Mouse (Mus musculus): Measurements from ENCODE around the gene March5. TPM values are rescaled to one million over a fixed set of nuclear protein-coding genes. Genes with fewer than 3 reads are reported as not detected.
A peak's percentile ranks its signal among the peaks of the same experiment; 100 is the strongest.
"Not testable (repeated sequence)": the region's sequence is repeated elsewhere in the genome, so short reads cannot be mapped to it uniquely, and the experiment has no call there.

March5 gene
- total RNA-seq, 4 experiments from 2014 or later: 78.2 to 89.8 (median 82.3) TPM

DNA sequence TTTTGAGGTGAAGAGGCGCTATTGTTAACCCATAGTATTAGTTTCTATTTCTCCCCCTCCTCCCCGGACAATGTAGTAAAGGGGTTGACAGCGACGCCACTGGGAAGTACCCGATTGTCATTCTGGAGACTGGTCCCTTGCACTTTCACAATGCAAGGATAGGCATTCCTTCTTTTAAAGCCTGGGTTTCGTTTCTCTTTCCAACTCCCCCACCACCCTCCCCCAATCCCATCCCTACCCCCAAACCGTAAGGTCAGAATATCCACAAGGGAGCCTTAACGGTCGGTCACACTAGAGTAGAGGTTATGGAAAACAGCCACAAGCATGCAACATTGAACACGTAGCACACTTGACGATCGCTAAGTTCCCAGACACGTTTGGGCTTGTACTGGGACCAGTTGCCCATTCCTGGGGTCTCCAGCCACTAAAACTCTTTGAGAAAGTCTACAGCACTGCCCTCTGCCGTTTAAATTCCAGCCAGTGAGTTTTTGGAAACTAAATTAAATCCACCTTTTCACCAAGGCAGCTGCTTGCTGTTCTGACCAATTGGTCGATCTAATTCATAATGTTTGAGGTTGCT lies 923 bp downstream of the March5 start, which contains the start of gene Cpeb3:
Gene Cpeb3, minus strand, starts transcription at position 426 of the 580 bp plus-strand sequence.
- DNase-seq (ENCODE audit: low spot score in 2 of 2): no peak

DNA sequence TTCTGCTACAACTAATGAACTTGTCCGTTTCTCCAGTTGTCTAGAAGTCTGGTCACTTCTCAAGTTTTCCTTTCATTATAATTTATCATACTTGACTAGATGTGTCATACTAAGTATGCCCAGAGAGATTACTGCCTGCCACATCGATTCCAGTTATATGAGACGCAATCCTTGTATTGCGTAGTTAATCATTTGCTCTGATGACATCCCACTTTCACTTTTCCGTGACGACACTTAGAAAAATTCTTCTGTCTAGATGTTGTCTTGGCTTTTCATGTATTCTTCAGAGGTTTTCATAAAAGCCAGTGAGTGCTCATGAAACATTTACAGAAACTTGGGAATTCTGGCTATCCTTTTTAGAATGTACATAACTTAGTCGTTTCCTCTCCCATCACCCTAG lies 1.6 kb downstream of the March5 start:
- DNase-seq (ENCODE audit: low spot score in 2 of 2): no peak

- DNase-seq (ENCODE audit: low spot score in 2 of 2): no peak
These were observed 2.3 kb downstream of the March5 start for GRCm38 (mm10) chr19:37209467-37210128.

DNA sequence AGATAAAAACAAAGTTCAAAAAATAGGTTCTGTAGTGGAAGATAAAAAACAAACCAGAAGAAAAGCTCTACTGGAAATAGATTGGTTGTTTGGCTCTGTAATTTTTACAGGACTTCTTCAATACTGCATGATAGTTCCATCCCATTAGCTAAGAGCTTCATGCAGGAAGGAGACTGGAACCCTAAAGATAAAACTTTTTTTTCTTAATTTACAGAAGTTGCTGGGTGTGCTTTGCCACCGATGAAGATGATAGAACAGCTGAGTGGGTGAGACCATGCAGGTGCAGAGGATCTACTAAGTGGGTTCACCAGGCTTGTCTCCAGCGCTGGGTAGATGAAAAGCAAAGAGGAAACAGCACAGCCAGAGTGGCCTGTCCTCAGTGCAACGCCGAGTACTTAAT lies 3.1 kb downstream of the March5 start:
- no peak for DNase-seq (ENCODE audit: low spot score in 2 of 2)

- DNase-seq (ENCODE audit: low spot score in 2 of 2): no peak
These were observed 4.1 kb downstream of the March5 start for GRCm38 (mm10) chr19:37211416-37211815.

DNA sequence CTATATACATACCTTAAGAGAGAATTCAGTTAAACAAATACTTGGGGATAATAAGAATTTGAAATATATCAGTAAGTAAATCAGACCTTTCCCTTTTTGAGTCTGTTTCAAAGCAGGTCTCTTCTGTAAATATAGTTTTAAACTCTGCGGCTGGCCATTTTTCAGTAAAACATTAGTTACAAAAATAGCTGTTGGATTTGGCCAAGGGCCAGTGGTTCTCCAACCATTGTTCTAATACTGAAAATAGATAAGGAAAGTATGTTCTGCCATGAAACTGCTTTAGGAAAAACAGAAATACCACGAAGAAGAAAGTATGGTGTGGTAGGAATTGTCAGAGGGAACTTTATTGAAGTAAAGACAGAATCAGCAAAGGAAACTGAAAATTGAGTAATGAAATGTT lies 7.4 kb downstream of the March5 start:
- no peak for DNase-seq (ENCODE audit: low spot score in 2 of 2)

- DNase-seq (ENCODE audit: low spot score in 2 of 2): no peak
These were observed 18.0 kb downstream of the March5 start for GRCm38 (mm10) chr19:37225197-37225862.

- not testable (repeated sequence) for DNase-seq (ENCODE audit: low spot score in 2 of 2)
These were observed 25.3 kb downstream of the March5 start for GRCm38 (mm10) chr19:37232598-37232997.

GRCm38 (mm10) chr19:37233561-37234539 lies 26.5 kb downstream of the March5 start:
- no peak for DNase-seq (ENCODE audit: low spot score in 2 of 2)

DNA sequence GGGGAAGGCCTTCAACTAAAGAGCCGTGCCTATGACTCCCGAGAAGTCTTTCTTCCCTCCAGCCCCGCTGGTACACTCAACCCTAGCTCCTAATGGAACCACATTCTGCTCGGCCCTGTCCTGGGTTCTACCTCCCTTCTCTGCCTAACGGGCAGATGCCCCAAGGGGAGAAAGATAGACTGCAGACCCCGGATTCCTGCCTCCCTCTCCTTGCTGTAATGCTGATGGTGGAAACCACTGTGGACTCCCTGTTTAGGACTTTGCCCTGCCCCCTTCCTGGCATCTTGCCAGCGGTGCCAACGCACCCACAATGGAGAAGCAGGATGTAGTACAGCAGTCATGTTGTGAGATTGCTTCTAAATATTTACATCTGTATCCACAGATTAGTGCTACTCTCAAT lies 28.5 kb downstream of the March5 start:
- no peak for DNase-seq (ENCODE audit: low spot score in 2 of 2)

DNA sequence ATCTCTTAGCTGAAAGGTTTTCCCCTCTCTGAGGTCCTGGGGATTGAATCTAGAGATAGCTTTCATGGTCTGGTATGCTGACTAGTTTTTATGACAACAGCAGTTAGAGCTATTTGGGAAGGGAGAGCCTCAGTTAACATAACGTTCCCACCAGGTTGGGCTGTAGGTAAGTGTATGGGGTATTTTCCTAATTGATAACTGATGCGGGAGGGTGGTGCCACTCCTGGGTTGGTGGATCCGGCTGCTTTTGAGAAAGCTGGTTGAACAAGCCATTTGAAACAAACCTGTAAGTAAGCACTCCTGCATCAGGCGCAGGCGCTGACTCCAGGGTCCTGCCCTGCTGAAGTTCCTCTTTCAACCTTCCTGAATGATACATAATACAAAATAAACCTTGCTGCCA lies 30.0 kb downstream of the March5 start:
- no peak for DNase-seq (ENCODE audit: low spot score in 2 of 2)

DNA sequence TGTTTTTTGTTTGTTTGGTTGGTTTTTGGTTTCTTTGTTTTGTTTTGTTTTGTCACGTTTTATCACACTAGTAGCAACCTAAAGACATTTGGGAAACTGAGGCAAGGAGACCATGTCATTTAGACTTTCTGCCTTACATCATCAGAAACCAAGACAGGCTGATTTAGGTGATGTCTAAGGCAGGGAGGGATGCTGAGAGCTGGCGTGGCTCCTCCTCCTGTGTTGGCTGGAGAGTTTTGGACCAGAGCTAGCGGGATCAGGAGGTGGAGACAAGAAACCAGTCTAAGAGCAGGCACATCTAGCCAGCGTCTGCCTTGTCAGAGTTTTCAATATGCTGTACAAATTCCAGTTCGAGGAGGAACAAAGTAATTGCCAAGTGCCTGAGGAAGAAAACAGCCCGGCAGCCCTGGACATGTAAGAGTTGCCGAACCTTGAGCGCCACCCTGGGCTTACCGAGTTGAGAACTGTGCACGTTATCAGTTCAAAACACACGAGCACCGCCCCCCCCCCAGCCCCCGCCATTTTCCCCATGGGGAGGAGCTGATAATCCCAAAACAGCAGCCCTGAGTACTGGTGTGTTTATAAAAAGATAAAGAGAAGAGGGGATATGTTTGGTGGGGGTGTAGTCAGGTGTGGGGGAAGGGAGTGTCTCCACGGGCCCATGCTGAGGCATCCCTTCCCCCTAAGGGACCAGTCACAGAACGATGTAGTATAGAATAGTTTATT lies 30.5 kb downstream of the March5 start:
- DNase-seq (ENCODE audit: low spot score in 2 of 2): no peak

GRCm38 (mm10) chr19:37238651-37239050 lies 31.3 kb downstream of the March5 start:
- DNase-seq (ENCODE audit: low spot score in 2 of 2): no peak

DNA sequence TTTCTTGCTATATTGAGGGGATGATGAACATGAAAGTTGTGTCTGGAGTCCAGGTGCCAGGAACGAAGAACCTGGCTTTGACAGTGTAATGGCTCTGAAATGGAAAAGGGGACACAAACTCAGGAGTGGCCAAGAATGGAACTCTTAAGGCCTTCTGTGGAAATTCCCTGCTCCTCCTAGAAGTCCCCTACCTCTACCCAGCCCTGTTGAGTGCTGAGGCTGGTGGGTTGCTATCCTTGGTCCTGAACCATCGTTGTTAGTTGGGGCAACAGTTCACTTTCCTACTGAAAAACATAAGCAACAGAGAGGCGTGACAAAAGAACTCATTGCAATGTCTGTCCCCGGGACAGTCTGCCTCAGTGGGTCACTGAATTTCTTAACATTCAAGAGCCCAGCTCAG lies 31.8 kb downstream of the March5 start:
- DNase-seq (ENCODE audit: low spot score in 2 of 2): no peak

DNA sequence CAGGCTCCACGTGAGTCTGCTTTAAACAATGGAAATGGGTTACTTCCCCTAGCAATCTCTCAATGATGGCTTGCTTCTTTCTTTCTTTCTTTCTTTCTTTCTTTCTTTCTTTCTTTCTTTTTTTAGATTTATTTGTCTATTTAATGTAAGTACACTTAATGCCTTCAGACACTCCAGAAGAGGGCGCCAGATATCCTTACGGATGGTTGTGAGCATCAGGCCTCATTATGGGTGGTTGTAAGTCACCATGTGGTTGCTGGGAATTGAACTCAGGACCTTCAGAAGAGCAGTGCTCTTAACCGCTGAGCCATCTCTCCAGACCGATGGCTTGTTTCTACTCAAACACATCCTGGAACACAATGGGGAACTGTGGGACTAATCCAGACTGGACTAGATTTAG lies 33.9 kb downstream of the March5 start:
- DNase-seq (ENCODE audit: low spot score in 2 of 2): no peak

DNA sequence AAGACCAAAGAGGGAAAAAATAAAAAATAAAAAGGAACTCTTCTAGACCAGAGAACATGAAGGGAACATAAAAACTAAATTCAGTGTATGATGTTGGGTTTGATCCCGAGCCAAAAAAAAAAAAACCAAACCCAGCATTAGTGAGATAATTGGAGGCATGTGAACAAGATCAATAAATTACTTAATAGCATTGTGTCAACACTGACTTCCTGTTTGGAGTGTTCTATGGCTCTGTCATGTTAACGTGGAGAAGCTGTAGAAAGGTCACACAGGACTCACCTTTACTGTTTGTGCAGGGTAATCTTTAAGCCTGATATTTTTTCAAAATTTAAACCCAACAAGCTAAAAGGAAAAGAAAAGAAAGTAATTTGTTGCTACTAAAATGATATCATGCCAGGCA lies 35.4 kb downstream of the March5 start:
- DNase-seq (ENCODE audit: low spot score in 2 of 2): no peak

- no peak for DNase-seq (ENCODE audit: low spot score in 2 of 2)
These were observed 39.5 kb downstream of the March5 start for GRCm38 (mm10) chr19:37246859-37247258.

GRCm38 (mm10) chr19:37248199-37248598 lies 40.9 kb downstream of the March5 start:
- no peak for DNase-seq (ENCODE audit: low spot score in 2 of 2)

DNA sequence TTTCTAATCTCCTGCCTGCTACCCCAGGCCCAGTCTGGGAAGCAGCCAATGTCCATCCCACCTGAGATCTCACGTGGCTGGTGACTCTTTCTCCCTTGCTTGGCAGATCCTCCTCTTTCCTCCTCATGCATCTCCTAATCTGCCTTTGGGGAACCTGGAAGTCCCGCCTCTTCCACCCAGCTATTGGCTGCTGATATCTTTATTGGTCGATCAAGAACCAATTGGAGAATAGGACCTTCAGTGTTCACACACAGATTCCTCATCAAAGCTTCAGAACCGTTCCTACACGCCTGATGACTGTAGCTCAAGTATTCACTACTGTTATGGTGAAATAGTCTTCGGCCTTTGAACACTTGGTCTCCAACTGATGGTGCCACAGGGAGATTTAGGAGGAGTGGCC lies 44.8 kb downstream of the March5 start:
- no peak for DNase-seq (ENCODE audit: low spot score in 2 of 2)

- peak in 1 of 2 experiments; percentile 90 for DNase-seq (ENCODE audit: low spot score in 2 of 2)
These were observed 48.0 kb downstream of the March5 start for GRCm38 (mm10) chr19:37255321-37255720.

GRCm38 (mm10) chr19:37262389-37262788 lies 55.0 kb downstream of the March5 start:
- no peak for DNase-seq (ENCODE audit: low spot score in 2 of 2)

Data from left cerebral cortex, adult 8-10 months (tissue).